Mouse (Mus musculus): ENCODE results near the gene Adap2. TPM values are rescaled to one million over a fixed set of nuclear protein-coding genes. Genes with fewer than 3 reads are reported as not detected.

The Adap2 gene
- total RNA-seq, 2 experiments from 2014 or later, result not detected

DNA sequence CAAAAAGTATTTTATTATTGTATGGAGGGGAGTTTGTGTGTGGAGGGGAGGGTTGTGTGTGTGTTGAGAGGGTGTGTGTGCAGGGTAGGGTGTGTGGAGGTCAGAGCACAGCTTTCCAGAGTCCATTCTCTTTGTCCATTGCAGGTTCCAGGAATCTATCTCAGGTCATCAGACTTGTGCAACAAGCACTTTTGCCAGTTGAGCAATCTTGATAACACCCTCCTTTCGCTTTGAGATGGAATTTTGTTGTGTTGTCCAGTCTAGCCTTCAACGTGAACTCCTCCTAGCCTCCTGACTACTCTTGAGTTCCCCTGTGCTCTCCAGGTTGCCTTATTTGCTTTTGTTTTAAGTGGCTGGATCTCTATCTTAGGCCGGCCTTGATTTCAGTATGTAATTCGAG, 36.4 kb downstream of the Adap2 start:
- no peak for ATAC-seq (replicated peaks; ENCODE audit: poor library complexity, severe bottlenecking)

- ATAC-seq (replicated peaks; ENCODE audit: poor library complexity, severe bottlenecking), result no peak
Observed at GRCm38 (mm10) chr11:80193827-80194226, 39.9 kb downstream of the Adap2 start.

- no peak for ATAC-seq (replicated peaks; ENCODE audit: poor library complexity, severe bottlenecking)
Observed at GRCm38 (mm10) chr11:80196351-80196750, 42.4 kb downstream of the Adap2 start.

GRCm38 (mm10) chr11:80199316-80199715, 45.4 kb downstream of the Adap2 start:
- no peak for ATAC-seq (replicated peaks; ENCODE audit: poor library complexity, severe bottlenecking)

DNA sequence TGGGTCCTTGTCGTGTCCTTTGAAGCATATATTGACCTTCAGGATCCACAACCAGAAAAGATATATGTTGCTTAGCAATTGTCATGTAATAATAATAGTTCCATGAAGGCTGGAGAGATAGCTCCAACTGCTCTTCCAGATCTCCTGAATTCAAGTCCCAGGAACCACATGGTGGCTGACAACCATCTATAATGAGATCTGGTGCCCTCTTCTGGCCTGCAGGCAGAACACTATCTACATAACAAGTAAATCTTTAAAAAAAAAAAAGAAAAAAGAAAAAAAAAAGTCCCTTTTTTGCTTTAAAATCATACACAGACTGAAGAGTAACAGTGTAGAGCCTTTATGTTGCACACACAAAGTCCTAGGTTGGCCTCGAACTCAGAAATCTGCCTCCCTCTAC, 45.9 kb downstream of the Adap2 start:
- no peak for ATAC-seq (replicated peaks; ENCODE audit: poor library complexity, severe bottlenecking)

DNA sequence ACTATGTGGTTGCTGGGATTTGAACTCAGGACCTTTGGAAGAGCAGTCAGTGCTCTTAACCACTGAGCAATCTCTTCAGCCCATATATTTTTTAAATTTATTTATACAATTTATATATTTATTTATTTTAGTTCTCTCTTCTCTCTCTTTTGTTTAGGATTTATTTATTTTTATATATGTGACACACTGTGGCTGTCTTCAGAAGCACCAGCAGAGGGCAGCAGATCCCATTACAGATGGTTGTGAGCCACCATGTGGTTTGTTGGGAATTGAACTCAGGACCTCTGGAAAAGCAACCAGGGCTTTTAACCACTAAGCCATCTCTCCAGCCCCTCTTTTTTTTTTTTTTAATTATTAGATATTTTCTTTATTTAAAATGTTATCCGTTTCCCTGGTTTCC, 46.4 kb downstream of the Adap2 start:
- no peak for ATAC-seq (replicated peaks; ENCODE audit: poor library complexity, severe bottlenecking)

DNA sequence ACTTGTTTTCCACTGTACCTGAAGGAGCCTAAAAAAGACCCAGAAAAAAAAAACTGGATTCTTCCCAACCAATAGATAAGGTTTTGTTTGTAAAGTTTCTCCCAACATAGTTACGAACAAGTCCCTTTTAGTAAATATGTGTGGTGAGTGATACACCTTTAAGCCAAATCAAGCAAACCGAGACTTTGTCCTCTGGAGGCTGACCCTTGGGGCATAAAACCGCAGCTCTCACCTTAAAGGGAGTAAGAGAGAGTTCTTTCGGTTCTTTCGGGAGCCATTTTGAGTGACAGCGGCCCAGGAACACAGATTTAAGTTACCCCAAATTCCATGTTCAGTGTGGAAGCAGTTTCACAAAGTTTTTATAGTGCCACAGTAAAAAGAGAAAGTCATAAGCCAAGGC, 48.4 kb downstream of the Adap2 start:
- no peak for ATAC-seq (replicated peaks; ENCODE audit: poor library complexity, severe bottlenecking)

GRCm38 (mm10) chr11:80204037-80204436, 50.1 kb downstream of the Adap2 start:
- no peak for ATAC-seq (replicated peaks; ENCODE audit: poor library complexity, severe bottlenecking)

DNA sequence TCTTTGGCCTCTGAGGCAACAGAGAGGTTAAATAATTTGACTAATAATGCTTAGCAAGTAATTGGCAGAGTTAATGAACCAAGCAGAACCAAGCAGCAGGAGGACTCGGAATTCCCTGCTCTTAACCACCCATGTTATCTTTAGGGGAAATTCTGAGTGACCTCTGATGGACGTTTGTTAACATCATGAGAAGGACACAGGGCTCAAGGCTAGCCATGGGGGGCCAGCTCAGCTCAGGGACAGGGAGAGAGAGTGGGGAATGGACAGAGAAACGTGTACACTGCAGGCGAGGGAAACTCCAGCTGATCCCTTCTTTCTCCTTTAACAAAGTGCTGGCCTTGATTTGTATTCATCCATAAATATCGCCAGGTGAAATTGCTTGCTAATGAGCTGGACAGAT, 51.0 kb downstream of the Adap2 start:
- no peak for ATAC-seq (replicated peaks; ENCODE audit: poor library complexity, severe bottlenecking)

DNA sequence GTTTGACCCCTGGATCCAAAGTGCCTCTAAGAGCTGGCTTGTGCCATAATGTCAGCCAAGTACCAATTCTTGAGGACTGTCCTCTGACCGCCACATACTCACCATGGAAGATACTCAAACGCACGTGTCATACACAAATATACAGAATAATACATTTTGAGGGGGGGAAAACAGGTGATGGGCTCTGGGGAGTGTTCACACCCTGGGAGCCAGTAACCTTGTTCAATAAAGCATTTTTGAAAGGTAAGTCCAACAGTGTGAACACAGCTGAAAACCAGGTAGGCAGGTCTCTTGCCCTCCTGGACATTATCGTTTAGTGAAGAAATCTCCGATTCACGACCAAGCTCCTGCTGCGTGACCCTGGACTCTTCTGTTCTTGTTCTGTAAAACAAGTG, 54.6 kb downstream of the Adap2 start:
- no peak for ATAC-seq (replicated peaks; ENCODE audit: poor library complexity, severe bottlenecking)

DNA sequence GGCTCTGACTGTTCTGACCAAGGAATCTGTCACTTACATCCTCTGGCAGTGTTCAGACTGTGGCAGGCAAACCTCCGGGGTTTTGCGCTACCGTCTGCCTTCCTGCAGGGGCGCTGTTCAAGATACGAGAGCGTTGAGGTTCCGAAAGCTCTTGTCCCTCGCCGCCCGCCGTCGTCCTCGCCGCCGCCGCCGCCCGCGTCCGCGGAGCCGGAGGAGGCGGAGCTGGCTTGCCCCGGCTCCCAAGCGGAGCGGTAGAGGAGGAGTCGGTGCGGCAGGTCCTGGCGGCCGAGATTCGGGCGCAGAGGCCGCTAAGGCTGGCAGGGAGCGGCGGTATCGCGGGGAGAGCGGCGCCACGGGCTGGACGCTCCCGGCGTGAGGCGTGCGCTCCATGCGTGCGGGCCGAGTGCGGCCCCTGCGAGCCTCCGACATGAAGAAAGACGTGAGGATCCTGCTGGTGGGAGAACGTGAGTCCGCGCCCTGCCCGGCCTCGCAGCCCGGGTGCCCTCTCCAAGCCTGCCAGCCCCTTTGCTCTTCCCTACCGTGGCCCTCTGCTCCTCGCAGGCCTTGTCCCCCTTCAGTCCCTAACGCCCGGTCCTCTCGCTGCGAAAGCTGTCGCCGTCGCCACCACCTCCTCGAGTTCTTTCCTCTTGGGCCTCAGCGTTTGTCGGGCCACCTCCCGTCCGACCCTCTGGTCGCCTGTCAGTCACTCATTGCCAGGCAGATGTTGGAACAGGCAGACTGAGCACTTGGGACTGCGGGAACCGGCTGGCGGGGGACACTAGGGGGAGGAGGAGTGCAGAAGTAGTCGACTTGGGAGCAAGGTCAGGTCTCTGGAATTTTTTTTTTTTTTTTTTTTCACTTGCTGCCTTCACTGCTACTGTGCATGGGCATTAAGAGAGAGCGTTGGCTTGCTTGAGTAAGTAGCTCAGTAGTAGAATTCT, 55.2 kb downstream of the Adap2 start, which contains the start of gene Rhot1:
Rhot1 (plus strand) TSS at position 160 of the 941 bp plus-strand sequence.
- peak; percentile 88 for ATAC-seq (replicated peaks; ENCODE audit: poor library complexity, severe bottlenecking)

GRCm38 (mm10) chr11:80210321-80210720, 56.4 kb downstream of the Adap2 start:
- peak; percentile 26; the same call in 1 of the 2 replicates for ATAC-seq (replicated peaks; ENCODE audit: poor library complexity, severe bottlenecking)

DNA sequence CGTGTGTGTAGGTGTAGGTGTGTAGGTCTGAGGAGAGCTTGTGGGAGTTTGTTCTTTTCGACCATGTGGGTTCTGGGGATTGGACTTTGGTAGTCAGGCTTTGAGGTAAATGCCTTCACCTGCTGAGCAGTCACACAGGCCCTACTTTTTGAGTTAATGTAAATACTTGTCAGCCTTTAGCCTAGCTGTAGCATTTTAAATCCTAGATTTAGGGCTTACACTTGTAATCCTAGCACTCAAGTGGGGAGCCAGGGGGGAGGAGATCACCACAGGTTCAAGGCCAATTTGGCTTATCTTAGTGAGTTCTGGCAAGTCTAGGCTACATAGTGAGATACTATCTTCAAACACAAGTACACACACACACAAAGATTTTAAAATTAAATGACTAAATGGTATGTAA, 58.4 kb downstream of the Adap2 start:
- no peak for ATAC-seq (replicated peaks; ENCODE audit: poor library complexity, severe bottlenecking)

DNA sequence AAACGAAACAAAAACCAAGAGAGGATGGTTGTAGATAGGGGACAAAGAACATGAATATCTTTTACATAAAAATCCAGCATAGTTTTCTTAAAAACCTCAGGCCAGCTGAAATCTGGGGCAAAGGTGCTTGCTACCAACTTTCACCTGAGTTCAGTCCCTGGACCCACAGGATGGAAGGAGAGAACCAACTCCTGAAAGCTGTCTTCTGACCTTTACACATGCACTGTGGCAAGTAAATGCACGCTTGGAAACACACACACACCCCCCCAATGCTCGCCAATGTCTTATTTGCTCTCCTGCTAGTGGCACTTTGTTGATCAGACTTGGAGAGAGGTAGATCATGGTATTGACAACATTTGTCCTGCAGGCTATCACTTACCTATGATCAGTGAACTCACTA, 61.4 kb downstream of the Adap2 start:
- ATAC-seq (replicated peaks; ENCODE audit: poor library complexity, severe bottlenecking), result no peak

DNA sequence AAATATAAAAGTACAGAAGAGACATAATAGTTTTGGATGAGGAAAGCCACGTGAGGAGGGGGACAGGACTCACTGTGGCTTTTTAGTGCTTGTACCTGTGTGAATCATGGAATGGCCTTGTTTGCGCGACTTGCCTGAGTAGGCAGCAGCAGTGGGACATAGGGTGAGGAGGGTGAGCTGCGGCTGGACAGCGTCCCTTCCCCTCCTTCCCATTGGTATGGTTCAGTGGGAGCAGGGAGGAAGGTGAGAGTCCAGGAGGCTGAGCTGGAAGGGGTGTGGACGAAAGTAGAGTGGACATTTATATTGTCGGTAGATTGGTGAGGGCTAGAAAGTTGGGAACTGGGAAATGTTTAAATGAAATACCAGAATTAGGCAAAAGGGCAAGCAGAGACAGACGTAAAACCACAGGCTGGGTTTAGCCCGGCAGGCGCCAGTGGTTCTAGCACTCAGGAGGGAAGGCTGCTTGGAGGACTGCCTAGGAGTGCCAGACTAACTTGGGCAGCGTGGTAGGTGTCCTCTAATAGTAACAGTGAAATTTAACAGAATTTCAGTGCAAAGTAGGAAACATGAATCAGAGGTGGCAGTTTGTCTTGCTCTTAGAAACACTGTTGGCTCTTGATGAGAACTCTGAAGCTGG, 64.9 kb downstream of the Adap2 start:
- ATAC-seq (replicated peaks; ENCODE audit: poor library complexity, severe bottlenecking), result no peak

Other genes starting within 250 kb of the Adap2 start
- 45.4 and 52.5 TPM in 2 replicates for gene Utp6, start 191.7 kb upstream of the Adap2 start, total RNA-seq (2014; fragmentation: Nextera tagmentation)
- 102 and 105 TPM in 2 replicates for gene Utp6, start 191.7 kb upstream of the Adap2 start, total RNA-seq (2017)
- 79.4 and 102 TPM in 2 replicates for gene Suz12, start 161.0 kb upstream of the Adap2 start, total RNA-seq (2014; fragmentation: Nextera tagmentation)
- 81.6 and 97.8 TPM in 2 replicates for gene Suz12, start 161.0 kb upstream of the Adap2 start, total RNA-seq (2017)
- 85.9 and 104 TPM in 2 replicates for gene Crlf3, start 73.1 kb upstream of the Adap2 start, total RNA-seq (2014; fragmentation: Nextera tagmentation)
- 95.3 and 97.5 TPM in 2 replicates for gene Crlf3, start 73.1 kb upstream of the Adap2 start, total RNA-seq (2017)
- 29.5 and 45.3 TPM in 2 replicates for gene Atad5, start 64.7 kb upstream of the Adap2 start, total RNA-seq (2014; fragmentation: Nextera tagmentation)
- 34.5 and 37.3 TPM in 2 replicates for gene Atad5, start 64.7 kb upstream of the Adap2 start, total RNA-seq (2017)
- 23.9 and 27.3 TPM in 2 replicates for gene Tefm, start 11.9 kb upstream of the Adap2 start, total RNA-seq (2014; fragmentation: Nextera tagmentation)
- gene Tefm, start 11.9 kb upstream of the Adap2 start, total RNA-seq (2017), result 23.1 and 23.8 TPM in 2 replicates
- gene Rnf135, start 29.7 kb downstream of the Adap2 start, total RNA-seq (2014; fragmentation: Nextera tagmentation), result 11.1 and 11.8 TPM in 2 replicates
- 3.3 and 6.4 TPM in 2 replicates for gene Rnf135, start 29.7 kb downstream of the Adap2 start, total RNA-seq (2017)
- 49.8 and 54.1 TPM in 2 replicates for gene Rhot1, start 54.9 kb downstream of the Adap2 start, total RNA-seq (2014; fragmentation: Nextera tagmentation)
- 44.8 and 58.0 TPM in 2 replicates for gene Rhot1, start 54.9 kb downstream of the Adap2 start, total RNA-seq (2017)
- gene Rhbdl3, start 146.8 kb downstream of the Adap2 start, total RNA-seq (2014; fragmentation: Nextera tagmentation), result 1.1 and 1.2 TPM in 2 replicates
- gene Rhbdl3, start 146.8 kb downstream of the Adap2 start, total RNA-seq (2017), result 0.21 and 1.5 TPM in 2 replicates
- gene 5730455P16Rik, start 223.9 kb downstream of the Adap2 start, total RNA-seq (2014; fragmentation: Nextera tagmentation), result 6.4 and 11.8 TPM in 2 replicates
- 10.1 and 12.5 TPM in 2 replicates for gene 5730455P16Rik, start 223.9 kb downstream of the Adap2 start, total RNA-seq (2017)
- gene Zfp207, start 229.2 kb downstream of the Adap2 start, total RNA-seq (2014; fragmentation: Nextera tagmentation), result 278 and 343 TPM in 2 replicates
- 250 and 268 TPM in 2 replicates for gene Zfp207, start 229.2 kb downstream of the Adap2 start, total RNA-seq (2017)